Mouse (Mus musculus): Measurements from ENCODE around the gene Sycp2.
"Not testable (repeated sequence)": the region's sequence is repeated elsewhere in the genome, so short reads cannot be mapped to it uniquely, and the experiment has no call there.

Gene Sycp2

DNA sequence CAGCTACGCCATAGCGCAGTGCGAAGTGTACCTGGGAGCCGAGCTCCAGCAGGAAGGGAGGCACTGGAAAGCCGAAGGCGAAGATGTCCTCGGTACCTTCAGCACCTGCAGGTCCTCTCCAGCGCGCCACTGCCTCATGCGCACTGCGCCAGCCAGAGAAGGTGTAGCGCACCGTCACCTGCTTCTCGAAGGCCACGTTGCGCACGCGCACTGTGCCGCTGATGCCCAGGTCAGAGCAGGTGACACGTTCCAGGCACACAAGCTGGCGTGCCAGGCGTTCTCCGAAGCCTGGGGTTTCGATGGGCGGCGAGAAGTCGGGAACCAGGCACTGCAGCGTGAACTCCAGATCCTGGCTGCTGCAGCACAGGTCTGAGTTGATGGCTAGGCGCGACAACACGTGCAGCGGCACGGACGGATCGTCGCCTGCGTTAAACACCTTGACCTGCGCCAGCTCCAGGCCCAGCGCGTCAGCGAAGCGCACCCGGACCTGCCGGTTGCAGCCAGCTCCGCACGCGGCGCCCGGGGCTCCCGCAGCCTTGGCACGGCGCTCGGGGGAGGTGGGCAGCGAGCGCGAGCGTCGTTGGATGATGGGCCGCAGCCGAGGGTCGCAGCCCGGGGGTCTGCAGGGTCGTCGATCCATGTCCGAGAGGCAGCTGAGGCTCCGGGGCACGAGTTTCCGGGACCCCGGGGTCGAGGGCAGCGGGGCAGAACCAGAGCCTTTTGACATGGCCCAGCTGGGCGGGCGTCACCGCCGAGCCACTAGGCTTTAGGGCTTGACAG is 6.2 kb upstream of the Sycp2 start:
- peak; percentile 49 for DNase-seq

GRCm38 (mm10) chr2:178413081-178413480 is 5.6 kb upstream of the Sycp2 start:
- no peak for DNase-seq

- no peak for DNase-seq
These were observed 5.1 kb upstream of the Sycp2 start for GRCm38 (mm10) chr2:178412598-178412997.

DNA sequence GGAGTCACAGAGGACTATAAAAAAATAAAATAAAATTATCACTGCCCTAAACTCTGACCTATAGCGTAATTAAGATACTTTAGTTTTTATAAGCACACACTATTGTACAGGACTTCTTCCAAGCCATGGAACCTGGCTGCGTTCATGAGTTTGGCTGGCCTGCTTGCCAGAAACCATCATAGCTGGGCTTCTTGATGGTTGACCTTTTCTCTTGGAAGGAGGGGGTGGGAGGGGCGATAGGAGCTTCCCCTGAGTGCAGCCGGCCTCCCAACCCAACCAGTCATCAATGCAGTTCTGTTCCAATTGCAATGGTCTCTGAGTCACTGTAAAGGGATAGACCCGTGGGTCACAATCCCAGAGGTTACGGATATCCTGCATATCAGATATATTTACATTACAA is 2.8 kb upstream of the Sycp2 start:
- DNase-seq: no peak

- DNase-seq: no peak
These were observed 1.5 kb upstream of the Sycp2 start for GRCm38 (mm10) chr2:178409024-178409423.

DNA sequence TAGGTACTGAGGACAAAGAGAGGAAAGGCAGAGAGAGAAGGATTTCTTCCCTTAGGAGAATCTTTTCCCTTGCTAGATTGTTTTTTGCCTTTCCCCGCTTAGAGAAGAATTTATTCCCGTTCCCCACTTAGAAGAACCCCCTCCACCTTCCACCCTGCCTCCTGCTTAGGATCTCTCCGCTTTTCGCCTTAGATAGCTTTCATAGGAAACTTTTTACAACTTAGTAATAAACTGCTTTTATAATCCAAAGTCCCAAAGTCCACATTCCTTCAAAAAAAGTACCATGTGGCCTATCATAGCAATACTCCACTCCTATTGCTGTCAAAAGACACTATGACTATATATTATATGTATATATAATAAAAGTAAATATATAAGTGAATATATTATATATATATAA is 64.9 kb downstream of the Sycp2 start:
- DNase-seq: no peak

GRCm38 (mm10) chr2:178342105-178342504 is 65.4 kb downstream of the Sycp2 start:
- DNase-seq: not testable (repeated sequence)

- no peak for DNase-seq
These were observed 68.4 kb downstream of the Sycp2 start for GRCm38 (mm10) chr2:178339044-178339443.

- no peak for DNase-seq
These were observed 69.6 kb downstream of the Sycp2 start for GRCm38 (mm10) chr2:178337878-178338277.

- no peak for DNase-seq
These were observed 77.5 kb downstream of the Sycp2 start for GRCm38 (mm10) chr2:178329986-178330385.

- DNase-seq: no peak
These were observed 77.9 kb downstream of the Sycp2 start for GRCm38 (mm10) chr2:178329551-178329950.

DNA sequence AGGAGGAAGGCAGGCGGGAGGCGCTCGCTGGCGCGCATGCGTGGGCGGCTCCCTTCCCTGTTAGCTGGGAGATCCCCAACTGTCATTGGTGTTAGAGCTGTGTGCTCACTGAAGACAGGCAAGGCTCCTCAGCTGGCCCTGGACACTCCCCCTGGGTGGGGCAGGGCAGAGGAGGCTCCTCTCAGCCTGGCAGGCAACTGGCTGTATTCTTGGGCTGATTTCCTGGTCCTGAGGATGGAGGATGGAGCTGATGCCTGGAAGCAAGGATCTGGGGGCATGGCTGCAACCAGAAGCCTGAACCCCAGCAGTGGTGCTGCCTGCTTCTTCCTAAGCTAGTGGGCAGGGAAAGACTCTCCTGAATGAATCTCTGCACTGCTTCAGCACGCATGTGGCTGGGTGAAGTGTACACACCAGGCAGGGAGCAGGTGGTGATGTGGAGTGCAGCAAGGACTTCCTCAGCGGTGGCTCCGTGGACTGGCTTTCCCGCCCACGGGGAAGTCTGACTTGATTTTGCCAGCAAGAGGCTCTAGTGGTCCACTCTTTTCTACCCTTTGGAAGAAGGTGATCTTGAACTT is 79.9 kb downstream of the Sycp2 start:
- peak; percentile 89 for DNase-seq

DNA sequence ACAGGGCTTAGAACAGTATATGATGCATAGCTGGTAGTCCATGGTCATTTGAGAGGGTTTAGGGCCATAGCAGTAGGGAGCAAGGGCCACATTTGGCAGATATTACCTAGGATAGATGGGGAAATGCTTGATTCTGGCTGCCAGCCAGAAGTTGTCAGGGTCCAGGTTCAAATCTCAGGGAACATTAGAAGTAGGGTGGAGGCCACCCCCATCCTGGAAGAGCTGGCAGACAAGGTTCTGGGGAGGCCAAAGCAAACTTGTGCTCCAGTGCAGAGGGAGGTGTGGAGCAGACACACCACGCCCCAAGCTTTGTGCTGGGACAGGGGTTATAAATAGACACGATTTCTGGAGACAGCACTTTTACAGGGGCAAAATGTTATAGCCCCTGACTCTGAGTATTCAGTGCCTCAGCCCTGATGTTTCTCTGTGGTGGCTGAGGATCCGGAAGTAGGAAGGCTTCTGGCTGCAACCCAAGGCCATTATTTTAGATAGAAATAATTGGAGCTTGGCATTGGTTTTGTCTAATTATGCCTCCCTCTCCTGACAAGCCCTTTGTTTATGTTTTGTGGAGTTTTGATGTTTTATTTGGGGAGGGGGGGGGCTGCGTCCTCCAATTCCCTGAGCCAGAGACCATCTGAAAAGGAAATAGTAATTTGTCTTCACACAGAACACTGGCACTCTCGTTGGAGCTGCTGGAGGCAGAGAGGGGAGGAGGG is 80.6 kb downstream of the Sycp2 start:
- no peak for DNase-seq

DNA sequence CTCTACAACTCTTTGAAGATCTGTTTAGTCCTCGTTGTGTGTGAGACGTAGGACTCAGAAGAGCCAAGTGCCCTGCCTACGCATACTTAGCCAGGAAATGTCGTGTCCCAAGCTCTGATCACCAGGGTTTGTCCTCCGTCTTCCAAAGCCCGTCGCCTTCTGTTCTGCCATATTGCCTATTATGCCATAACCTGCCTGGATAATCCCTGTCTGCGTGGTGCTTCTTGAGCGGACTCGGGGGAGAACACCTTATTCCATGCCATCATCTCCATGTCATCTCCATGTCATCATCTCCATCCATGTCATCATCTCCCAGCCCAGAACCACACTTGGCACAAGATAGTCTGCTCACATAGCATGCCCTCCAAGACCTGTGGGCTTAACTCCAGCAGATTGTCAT is 81.4 kb downstream of the Sycp2 start:
- DNase-seq: no peak

GRCm38 (mm10) chr2:178324818-178325217 is 82.7 kb downstream of the Sycp2 start:
- no peak for DNase-seq

GRCm38 (mm10) chr2:178324410-178324809 is 83.1 kb downstream of the Sycp2 start:
- no peak for DNase-seq

GRCm38 (mm10) chr2:178321271-178321670 is 86.2 kb downstream of the Sycp2 start:
- peak; percentile 60 for DNase-seq

- no peak for DNase-seq
These were observed 87.7 kb downstream of the Sycp2 start for GRCm38 (mm10) chr2:178319766-178320165.

- DNase-seq: no peak
These were observed 91.2 kb downstream of the Sycp2 start for GRCm38 (mm10) chr2:178316281-178316680.

- no peak for DNase-seq
These were observed 93.9 kb downstream of the Sycp2 start for GRCm38 (mm10) chr2:178313539-178313938.

- DNase-seq: no peak
These were observed 102.8 kb downstream of the Sycp2 start for GRCm38 (mm10) chr2:178304669-178305068.

DNA sequence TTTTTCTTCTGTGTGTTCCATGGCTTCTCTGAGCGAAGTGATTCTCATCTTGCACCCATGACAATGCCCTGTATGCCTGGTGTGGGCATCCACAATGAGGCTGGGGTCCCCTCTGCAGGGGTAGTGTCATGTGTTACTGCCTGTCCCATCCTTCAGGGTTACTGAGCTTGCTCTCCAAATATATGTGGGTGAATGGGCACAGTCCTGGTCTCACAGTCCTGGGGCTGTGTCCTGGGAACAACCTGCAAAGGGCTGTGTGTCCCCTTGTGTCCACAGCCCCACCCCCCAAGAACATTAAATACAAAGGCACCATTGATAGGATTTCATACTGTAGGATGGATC is 103.3 kb downstream of the Sycp2 start:
- DNase-seq: no peak

GRCm38 (mm10) chr2:178303453-178304187 is 103.9 kb downstream of the Sycp2 start:
- peak; percentile 85 for DNase-seq
